Mouse (Mus musculus) liver, embryonic 14.5 days (tissue): ENCODE results near the gene Ubl7. TPM values are rescaled to one million over a fixed set of nuclear protein-coding genes. Genes with fewer than 3 reads are reported as not detected.

Source experiments
- ATAC-seq: fragments of 200-750 bp; cut with Nextera tagmentation; 2 replicates; pipeline ENCODE4 v1.8.0; 2017; ENCODE audit warnings: moderate number of reproducible peaks, mild to moderate bottlenecking, moderate library complexity; ENCODE audit not compliant: insufficient read depth
- DNase-seq, 3 experiments: peaks; one replicate each; pipeline ENCODE4 v3.0.0-alpha.2; 2012 to 2013; ENCODE audit warnings: low read depth in 3 of 3, low spot score in 3 of 3
- H3K27ac ChIP-seq: fragments of 300-500 bp; sonication (generic); 2 replicates; pipeline ENCODE4 v1.5.1; 2014; ENCODE audit warnings: moderate library complexity, mild to moderate bottlenecking, control low read depth, inconsistent platforms
- H3K27me3 ChIP-seq: fragments of 300-500 bp; sonication (generic); 2 replicates; pipeline ENCODE4 v1.6.1; 2014; ENCODE audit warnings: mild to moderate bottlenecking, low read length, moderate library complexity; ENCODE audit not compliant: control insufficient read depth, insufficient read depth
- H3K36me3 ChIP-seq: fragments of 300-500 bp; sonication (generic); replicated peaks from 2 replicates; pipeline ENCODE4 v1.6.1; 2014; ENCODE audit warnings: low read depth; ENCODE audit not compliant: control insufficient read depth, insufficient read depth
- H3K4me1 ChIP-seq, 2 experiments: fragments of 200-500 bp in 1 of 2; fragments of 300-500 bp in 1 of 2; sonication (generic) in 1 of 2; replicated peaks; 2 replicates each; pipeline ENCODE4 v1.6.1; 2012 to 2014; ENCODE audit warnings: antibody characterized with exemption in 1 of 2, inconsistent platforms in 1 of 2, low read length in 1 of 2; ENCODE audit not compliant: control insufficient read depth in 2 of 2, insufficient read depth in 2 of 2
- H3K4me2 ChIP-seq: fragments of 300-500 bp; sonication (generic); 2 replicates; pipeline ENCODE4 v1.6.1; 2014; ENCODE audit warnings: low read depth, mild to moderate bottlenecking, control low read depth, moderate library complexity
- H3K4me3 ChIP-seq, 2 experiments: fragments of 200-500 bp in 1 of 2; fragments of 300-500 bp in 1 of 2; sonication (generic) in 1 of 2; 2 replicates each; pipeline ENCODE4 v1.5.1; 2012 to 2014; ENCODE audit warnings: low read depth in 2 of 2, low read length in 2 of 2, mild to moderate bottlenecking in 2 of 2, control low read depth in 1 of 2, inconsistent platforms in 1 of 2, moderate library complexity in 1 of 2; ENCODE audit not compliant: insufficient read depth in 1 of 2
- H3K9ac ChIP-seq: fragments of 300-500 bp; sonication (generic); replicated peaks from 2 replicates; pipeline ENCODE4 v1.6.1; 2014; ENCODE audit warnings: mild to moderate bottlenecking, control low read depth, moderate library complexity
- H3K9me3 ChIP-seq: fragments of 300-500 bp; sonication (generic); 2 replicates; pipeline ENCODE4 v1.6.1; 2016; ENCODE audit warnings: low read length, mixed read lengths; ENCODE audit not compliant: control insufficient read depth
- CTCF ChIP-seq: IDR thresholded peaks from 2 replicates; pipeline ENCODE4 v1.5.1; 2016; ENCODE audit warnings: antibody characterized with exemption, low read depth, control low read depth
- EP300 ChIP-seq: IDR thresholded peaks from 2 replicates; pipeline ENCODE4 v1.6.1; 2016; ENCODE audit warnings: antibody characterized with exemption, low read depth
- WGBS: fragments of 180-500 bp; shearing (Covaris S2); extraction: QIAGEN DNeasy Blood & Tissue Kit; methylation state at CpG from one replicate; pipeline ENCODE4 v1.1.7; 2014; ENCODE audit not compliant: insufficient replicate concordance; 5-methylcytosine and 5-hydroxymethylcytosine counted together
- polyA plus RNA-seq, 2 experiments: library from polyadenylated mRNA; depleted of rRNA in 1 of 2; stranded (reverse) in 1 of 2; unstranded in 1 of 2; fragments of >200 nt; fragmentation: Nextera tagmentation in 1 of 2; extraction: Ambion mirVana in 1 of 2; gene quantifications; 2 replicates each; pipeline versions ENCODE4 v1.2.1 to v1.2.3; 2012 to 2014

Gene Ubl7
- polyA plus RNA-seq, 2 experiments, result 25.4 to 44.8 TPM

DNA sequence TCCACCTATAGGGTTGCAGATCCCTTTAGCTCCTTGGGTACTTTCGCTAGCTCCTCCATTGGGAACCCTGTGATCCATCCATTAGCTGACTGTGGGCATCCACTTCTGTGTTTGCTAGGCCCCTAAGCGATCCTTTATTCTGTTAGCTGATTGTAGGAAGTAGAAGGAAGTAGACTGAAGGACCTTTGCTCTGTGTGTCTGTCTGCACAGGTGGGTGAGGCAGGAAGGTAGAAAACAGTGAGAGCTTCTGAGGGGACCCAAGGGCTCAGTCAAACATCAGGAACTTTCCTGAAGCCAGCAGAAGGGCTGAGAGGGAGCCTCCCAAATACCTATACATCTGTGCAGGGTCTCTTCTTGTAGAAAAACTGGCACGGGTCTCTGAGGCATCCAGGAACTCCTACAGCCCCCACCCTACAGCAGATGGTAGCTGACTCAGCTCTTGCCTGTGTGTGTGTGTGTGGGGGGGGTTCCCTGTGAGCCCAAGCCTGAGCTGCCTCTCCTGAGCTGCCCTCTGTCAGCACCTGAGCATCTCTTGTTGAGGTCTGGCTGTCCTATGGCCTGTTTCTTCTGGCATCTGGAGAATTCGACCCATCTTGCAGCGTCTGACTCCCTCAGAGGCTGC, 64.5 kb downstream of the Ubl7 start:
- no peaks in the 10 kb centered on the region for H3K36me3 ChIP-seq
- H3K4me2 ChIP-seq, result no peak overlapping the region
- no peak overlapping the region for H3K9ac ChIP-seq
- H3K27ac ChIP-seq, result no peak overlapping the region
- no peaks in the 10 kb centered on the region for H3K27me3 ChIP-seq
- no peak overlapping the region for H3K4me3 ChIP-seq
- ATAC-seq (no peak), DNase-seq (no peak)
- TF ChIP-seq CTCF, result no peak
- no peak for TF ChIP-seq EP300
- WGBS, result 54% methylated on average over 5 of the region's 5 CpGs
- peaks cover 0 to 4% of the 10 kb centered on the region in 2 experiments; a peak in 1 of 4 replicates for H3K4me1 ChIP-seq
- no peaks in the 10 kb centered on the region for H3K9me3 ChIP-seq

- Histone ChIP-seq H3K27me3 (no peaks in the 10 kb centered on the region), H3K4me1 (peaks cover 0 to 3% of the 10 kb centered on the region in 2 experiments; a peak in 1 of 4 replicates), H3K36me3 (no peaks in the 10 kb centered on the region), H3K4me3 (no peak overlapping the region), H3K9me3 (no peaks in the 10 kb centered on the region), H3K27ac (no peak overlapping the region), H3K4me2 (no peak overlapping the region), H3K9ac (no peak overlapping the region)
- no peak for ATAC-seq
- no peak for DNase-seq
- no peak for TF ChIP-seq CTCF
- TF ChIP-seq EP300, result no peak
- 24% methylated on average over 6 of the region's 6 CpGs for WGBS
Observed at GRCm38 (mm10) chr9:57978025-57978424, 67.2 kb downstream of the Ubl7 start.

- Histone ChIP-seq H3K4me1 (no peaks in the 10 kb centered on the region), H3K36me3 (no peaks in the 10 kb centered on the region), H3K4me3 (no peak overlapping the region), H3K4me2 (no peak overlapping the region), H3K27ac (no peak overlapping the region), H3K9ac (no peak overlapping the region), H3K9me3 (no peaks in the 10 kb centered on the region), H3K27me3 (no peaks in the 10 kb centered on the region)
- no peak for ATAC-seq
- DNase-seq, result no peak
- no peak for TF ChIP-seq EP300
- TF ChIP-seq CTCF, result no peak
- 34% methylated on average over 3 of the region's 3 CpGs for WGBS
Observed at GRCm38 (mm10) chr9:57978858-57979257, 68.1 kb downstream of the Ubl7 start.

Other genes starting within 250 kb of the Ubl7 start
- 0.06 and 0.11 TPM in 2 replicates for gene Cyp1a2, start 227.3 kb upstream of the Ubl7 start, polyA plus RNA-seq (2012; rRNA removed)
- 0.11 and 0.18 TPM in 2 replicates for gene Cyp1a2, start 227.3 kb upstream of the Ubl7 start, polyA plus RNA-seq (2014; fragmentation: Nextera tagmentation; extraction: Ambion mirVana)
- gene Cyp1a1, start 223.1 kb upstream of the Ubl7 start, polyA plus RNA-seq (2012; rRNA removed), result 0.13 and 0.15 TPM in 2 replicates
- not detected in 2 replicates for gene Cyp1a1, start 223.1 kb upstream of the Ubl7 start, polyA plus RNA-seq (2014; fragmentation: Nextera tagmentation; extraction: Ambion mirVana)
- gene Edc3, start 202.4 kb upstream of the Ubl7 start, polyA plus RNA-seq (2012; rRNA removed), result 6.9 and 7.2 TPM in 2 replicates
- gene Edc3, start 202.4 kb upstream of the Ubl7 start, polyA plus RNA-seq (2014; fragmentation: Nextera tagmentation; extraction: Ambion mirVana), result 10.3 and 12.8 TPM in 2 replicates
- 110 and 136 TPM in 2 replicates for gene Clk3, start 145.1 kb upstream of the Ubl7 start, polyA plus RNA-seq (2012; rRNA removed)
- 88.0 and 95.0 TPM in 2 replicates for gene Clk3, start 145.1 kb upstream of the Ubl7 start, polyA plus RNA-seq (2014; fragmentation: Nextera tagmentation; extraction: Ambion mirVana)
- 7.8 and 9.3 TPM in 2 replicates for gene Arid3b, start 74.2 kb upstream of the Ubl7 start, polyA plus RNA-seq (2012; rRNA removed)
- gene Arid3b, start 74.2 kb upstream of the Ubl7 start, polyA plus RNA-seq (2014; fragmentation: Nextera tagmentation; extraction: Ambion mirVana), result 8.5 and 9.3 TPM in 2 replicates
- gene Sema7a, start 29.1 kb downstream of the Ubl7 start, polyA plus RNA-seq (2012; rRNA removed), result 0.08 and 0.14 TPM in 2 replicates
- not detected in 2 replicates for gene Sema7a, start 29.1 kb downstream of the Ubl7 start, polyA plus RNA-seq (2014; fragmentation: Nextera tagmentation; extraction: Ambion mirVana)
- gene Cyp11a1, start 95.4 kb downstream of the Ubl7 start, polyA plus RNA-seq (2012; rRNA removed), result 0.32 and 0.37 TPM in 2 replicates
- gene Cyp11a1, start 95.4 kb downstream of the Ubl7 start, polyA plus RNA-seq (2014; fragmentation: Nextera tagmentation; extraction: Ambion mirVana), result 0.49 and 0.55 TPM in 2 replicates
- 0.07 TPM in 1 of 2 replicates, not detected in the other for gene Stra6, start 152.8 kb downstream of the Ubl7 start, polyA plus RNA-seq (2012; rRNA removed)
- gene Stra6, start 152.8 kb downstream of the Ubl7 start, polyA plus RNA-seq (2014; fragmentation: Nextera tagmentation; extraction: Ambion mirVana), result not detected in 2 replicates
- not detected in 2 replicates for gene Ccdc33, start 207.8 kb downstream of the Ubl7 start, polyA plus RNA-seq (2012; rRNA removed)
- gene Ccdc33, start 207.8 kb downstream of the Ubl7 start, polyA plus RNA-seq (2014; fragmentation: Nextera tagmentation; extraction: Ambion mirVana), result not detected in 2 replicates